Mouse (Mus musculus) MEL (cell line): ENCODE data around the gene Rtbdn.

ENCODE experiments used
- CTCF ChIP-seq, 3 experiments: IDR thresholded peaks in 2 of 3; conservative IDR thresholded peaks in 1 of 3; 2 replicates each; pipeline ENCODE4 v1.5.1; 2011 to 2012; ENCODE audit warnings: low read length in 3 of 3, low read depth in 2 of 3, mild to moderate bottlenecking in 2 of 3, improper control_type of control experiment in 1 of 3, inconsistent platforms in 1 of 3, mixed read lengths in 1 of 3, moderate library complexity in 1 of 3; ENCODE audit not compliant: control insufficient read depth in 1 of 3, insufficient read depth in 1 of 3, poor library complexity in 1 of 3, severe bottlenecking in 1 of 3
- E2F4 ChIP-seq: IDR thresholded peaks from 2 replicates; pipeline ENCODE4 v1.6.1; 2011; ENCODE audit warnings: low read depth, low read length, improper control_type of control experiment, borderline replicate concordance
- EP300 ChIP-seq, 2 experiments: IDR thresholded peaks; 2 replicates each; pipeline ENCODE4 v1.6.1; 2011; ENCODE audit warnings: improper control_type of control experiment in 2 of 2, low read length in 2 of 2, low read depth in 1 of 2, mild to moderate bottlenecking in 1 of 2
- MAX ChIP-seq: IDR thresholded peaks from 2 replicates; pipeline ENCODE4 v1.6.1; 2011; ENCODE audit warnings: low read length, improper control_type of control experiment
- POLR2A ChIP-seq, 2 experiments: IDR thresholded peaks; 2 replicates each; pipeline ENCODE4 v1.6.1; 2011 to 2012; ENCODE audit warnings: low read length in 2 of 2, mild to moderate bottlenecking in 2 of 2, control low read depth in 1 of 2, improper control_type of control experiment in 1 of 2, low read depth in 1 of 2, moderate library complexity in 1 of 2; ENCODE audit not compliant: control insufficient read depth in 1 of 2, insufficient read depth in 1 of 2, poor library complexity in 1 of 2
- TAL1 ChIP-seq: IDR thresholded peaks from 2 replicates; pipeline ENCODE4 v1.6.1; 2012; ENCODE audit warnings: mild to moderate bottlenecking, inconsistent platforms, low read length, moderate library complexity, mixed read lengths
- ZC3H11A ChIP-seq: IDR thresholded peaks from 2 replicates; pipeline ENCODE4 v1.6.1; 2012; ENCODE audit warnings: low read depth, mild to moderate bottlenecking, inconsistent platforms, low read length, improper control_type of control experiment
- ZNF384 ChIP-seq: IDR thresholded peaks from 2 replicates; pipeline ENCODE4 v1.6.1; 2012; ENCODE audit warnings: low read depth, mild to moderate bottlenecking, inconsistent platforms, low read length, improper control_type of control experiment

- TF ChIP-seq ZC3H11A (no peak), MAX (no peak), EP300 (IDR thresholded peaks at IDR 0.05; ENCODE audit: low read depth in 1 of 2, low read length in 2 of 2) (peak in 1 of 2 experiments; percentile 58; a peak in 2 of 4 replicates), E2F4 (no peak), ZNF384 (no peak), POLR2A (IDR thresholded peaks at IDR 0.05; ENCODE audit: control insufficient read depth in 1 of 2, insufficient read depth in 1 of 2, low read depth in 1 of 2, low read length in 2 of 2, poor library complexity in 1 of 2) (no peak; a peak in 1 of 4 replicates), TAL1 (no peak), CTCF (IDR thresholded peaks at IDR 0.05 in 2 of 3, conservative IDR thresholded peaks at IDR 0.05 in 1 of 3; ENCODE audit: control insufficient read depth in 1 of 3, insufficient read depth in 1 of 3, low read depth in 2 of 3, low read length in 3 of 3, poor library complexity in 1 of 3, severe bottlenecking in 1 of 3) (no peak)
Observed at GRCm38 (mm10) chr8:84925557-84925956, 21.2 kb upstream of the Rtbdn start.
